Mouse (Mus musculus) erythroblast, embryonic 14.5 days (primary cell): ENCODE results near the gene Abhd14b.

ENCODE experiments used
- GATA1 ChIP-seq: IDR thresholded peaks from 2 replicates; pipeline ENCODE4 v1.6.1; 2012; ENCODE audit warnings: low read length, inconsistent platforms, mixed read lengths
- TAL1 ChIP-seq: IDR thresholded peaks from 3 replicates; pipeline ENCODE4 v1.6.1; 2012; ENCODE audit warnings: low read length, inconsistent platforms, mixed read lengths

- no peak for TF ChIP-seq GATA1
- no peak for TF ChIP-seq TAL1
Measured at GRCm38 (mm10) chr9:106429221-106430014, 17.8 kb upstream of the Abhd14b start, which contains the start of gene Rpl29.
